Mouse (Mus musculus) thymus, postnatal 10 days (tissue): Measurements from ENCODE around the gene Ccdc182.

Experiments used
- DNase-seq, 2 experiments: peaks; one replicate each; pipeline ENCODE4 v3.0.0; 2021; ENCODE audit warnings: low spot score in 2 of 2

Gene Ccdc182

GRCm38 (mm10) chr11:88293631-88294393 is at the start of gene Ccdc182:
TSS of gene Ccdc182 (plus strand) at chr11:88294058.
- no peak for DNase-seq

GRCm38 (mm10) chr11:88245581-88246170 is 48.2 kb upstream of the Ccdc182 start:
- no peak for DNase-seq

- DNase-seq: no peak
Measured at GRCm38 (mm10) chr11:88248636-88249035, 45.2 kb upstream of the Ccdc182 start.

GRCm38 (mm10) chr11:88250568-88250967 is 43.3 kb upstream of the Ccdc182 start:
- no peak for DNase-seq

- DNase-seq: no peak
Measured at GRCm38 (mm10) chr11:88251295-88251694, 42.6 kb upstream of the Ccdc182 start.

GRCm38 (mm10) chr11:88251972-88252766 is 41.7 kb upstream of the Ccdc182 start:
- peak; percentile 69 to 90 for DNase-seq

- no peak for DNase-seq
Measured at GRCm38 (mm10) chr11:88252767-88253513, 40.9 kb upstream of the Ccdc182 start.

GRCm38 (mm10) chr11:88253514-88254167 is 40.2 kb upstream of the Ccdc182 start:
- DNase-seq: no peak

GRCm38 (mm10) chr11:88257700-88258099 is 36.2 kb upstream of the Ccdc182 start:
- DNase-seq: no peak

GRCm38 (mm10) chr11:88258212-88258611 is 35.6 kb upstream of the Ccdc182 start:
- DNase-seq: no peak

- DNase-seq: no peak
Measured at GRCm38 (mm10) chr11:88260463-88260862, 33.4 kb upstream of the Ccdc182 start.

- DNase-seq: no peak
Measured at GRCm38 (mm10) chr11:88264889-88265288, 29.0 kb upstream of the Ccdc182 start.

- DNase-seq: no peak
Measured at GRCm38 (mm10) chr11:88266311-88266710, 27.5 kb upstream of the Ccdc182 start.

- no peak for DNase-seq
Measured at GRCm38 (mm10) chr11:88271870-88272269, 22.0 kb upstream of the Ccdc182 start.

GRCm38 (mm10) chr11:88274111-88274879 is 19.6 kb upstream of the Ccdc182 start:
- DNase-seq: no peak

- no peak for DNase-seq
Measured at GRCm38 (mm10) chr11:88274901-88275498, 18.9 kb upstream of the Ccdc182 start.

GRCm38 (mm10) chr11:88275949-88276348 is 17.9 kb upstream of the Ccdc182 start:
- no peak for DNase-seq

GRCm38 (mm10) chr11:88276534-88277308 is 17.1 kb upstream of the Ccdc182 start:
- no peak for DNase-seq

GRCm38 (mm10) chr11:88279006-88279405 is 14.9 kb upstream of the Ccdc182 start:
- DNase-seq: no peak
